In the genomic region with DNA sequence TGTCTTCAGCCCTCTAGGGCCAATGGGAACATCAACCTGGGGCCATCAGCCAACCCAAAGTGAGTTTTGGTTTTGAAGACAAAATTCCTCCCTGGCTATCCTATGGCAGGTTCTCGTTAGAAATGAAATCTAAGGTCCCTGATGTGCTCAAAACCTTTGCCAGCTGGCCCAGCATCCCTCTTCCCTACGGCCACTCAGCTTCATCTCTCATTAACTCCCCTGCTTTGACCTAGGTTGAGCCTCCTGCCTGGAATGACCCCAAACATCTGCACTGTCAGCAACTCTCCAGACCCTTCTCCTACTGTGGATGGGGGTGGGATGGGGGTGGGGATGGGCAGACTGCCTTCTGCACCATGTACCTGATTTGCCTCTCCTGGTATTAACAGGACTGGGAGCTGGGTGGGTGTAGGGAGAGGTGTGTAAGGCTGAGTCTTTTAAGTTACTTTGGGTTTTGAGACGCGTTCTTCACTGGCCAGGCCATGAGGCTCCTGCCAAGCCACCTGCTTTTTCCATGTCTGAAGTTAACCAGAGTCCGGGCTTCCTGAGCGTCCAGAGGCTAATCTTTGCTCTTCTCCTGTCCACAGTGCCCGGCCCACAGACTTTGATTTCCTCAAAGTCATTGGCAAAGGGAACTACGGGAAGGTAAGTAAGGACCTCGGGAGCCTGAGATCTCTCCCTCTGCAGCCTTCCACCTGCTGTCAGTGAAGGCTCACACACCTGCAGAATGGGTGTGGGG, we compare ENCODE assay signal across 22 mouse cellular contexts. TPM values are rescaled to one million over a fixed set of nuclear protein-coding genes. Genes with fewer than 3 reads are reported as not detected.
"Had no signal": no experiment of that assay in that cellular context is flagged by ENCODE, and none has a peak within 500 bp of the region (broad histone marks: within the 10 kb centered on the region; RNA-seq: fewer than 3 reads in every experiment).

No protein-coding gene starts in this region.

- H3K4me1 ChIP-seq: neural tube, embryonic 12.5 days had no signal

- DNase-seq: lung, adult 18-20 months; lung, embryonic 14.5 days; lung, postnatal 10 days; lung, postnatal 36 days; retina, postnatal 1 day; right cerebral cortex, adult 18-20 months; right cerebral cortex, postnatal 25 days; right cerebral cortex, postnatal 4 days; spleen, adult 18-20 months; thymus, adult 18-20 months; thymus, postnatal 14 days; thymus, postnatal 36 days had no signal

- ATAC-seq: midbrain, embryonic 13.5 days; midbrain, embryonic 15.5 days had no signal

- H3K9me3 ChIP-seq: megakaryocyte, embryonic 14.5 days; midbrain, embryonic 13.5 days; midbrain, embryonic 15.5 days; neural tube, embryonic 12.5 days had no signal

- H3K27ac ChIP-seq: macrophage; midbrain, embryonic 13.5 days; midbrain, embryonic 15.5 days; neural tube, embryonic 12.5 days had no signal

- H3K36me3 ChIP-seq: midbrain, embryonic 13.5 days; midbrain, embryonic 15.5 days; neural tube, embryonic 12.5 days had no signal

- H3K4me2 ChIP-seq: lung, embryonic 14.5 days; midbrain, embryonic 11.5 days; midbrain, embryonic 13.5 days; midbrain, embryonic 15.5 days; neural tube, embryonic 12.5 days had no signal

- H3K4me3 ChIP-seq: megakaryocyte, embryonic 14.5 days; midbrain, embryonic 13.5 days; midbrain, embryonic 15.5 days; neural tube, embryonic 12.5 days had no signal

- H3K27me3 ChIP-seq: midbrain, embryonic 13.5 days; midbrain, embryonic 15.5 days; neural tube, embryonic 12.5 days had no signal

- H3K9ac ChIP-seq: lung, embryonic 14.5 days; midbrain, embryonic 13.5 days; midbrain, embryonic 15.5 days; neural tube, embryonic 12.5 days had no signal

RNA-seq across cellular contexts. Expression of a gene that starts 6.9 kb away (rescaled TPM):
- polyA plus RNA-seq: lung, embryonic 14.5 days; lung, embryonic 16.5 days; macrophage; midbrain, embryonic 11.5 days; midbrain, embryonic 13.5 days; midbrain, postnatal 0 days; neural tube, embryonic 12.5 days; stomach, embryonic 14.5 days had no signal

RNA-seq across cellular contexts. Expression of a gene that starts 50.8 kb away (rescaled TPM):
- polyA plus RNA-seq: macrophage; midbrain, embryonic 11.5 days; small intestine, adult 2 months had no signal
